Mouse (Mus musculus): ENCODE results near the gene Pygm. TPM values are rescaled to one million over a fixed set of nuclear protein-coding genes. Genes with fewer than 3 reads are reported as not detected.

Gene Pygm
- total RNA-seq, 4 experiments from 2014 or later = 47.6 to 119 (median 92.8) TPM

GRCm38 (mm10) chr19:6445761-6446423, 61.7 kb downstream of the Pygm start:
- DNase-seq = no peak

GRCm38 (mm10) chr19:6446736-6447437, 62.7 kb downstream of the Pygm start:
- peak; percentile 44 for DNase-seq

Small RNAs within 50 kb of the gene (microRNA-seq; reads per million reads assigned to microRNA genes)
- 0.18 to 0.34 reads per million in 2 experiments for gene Mir6989

Other genes starting within 250 kb of the Pygm start
- gene Batf2, start 243.4 kb upstream of the Pygm start, total RNA-seq (2022) = 1 to 10 TPM; 1.4 to 3.5 (median 2.7) TPM
- gene Arl2, start 242.9 kb upstream of the Pygm start, total RNA-seq (2022) = 100 to 1,000 TPM in 2 of 4 experiments, 10 to 100 TPM in 2; 92.7 to 127 (median 112) TPM
- gene Majin, start 200.0 kb upstream of the Pygm start, total RNA-seq (2022) = 1 to 10 TPM; 2.0 to 4.4 (median 3.5) TPM
- gene Gpha2, start 158.0 kb upstream of the Pygm start, total RNA-seq (2022) = 10 to 100 TPM; 23.4 to 37.6 (median 29.4) TPM
- gene Ppp2r5b, start 148.5 kb upstream of the Pygm start, total RNA-seq (2022) = 100 to 1,000 TPM; 103 to 160 (median 124) TPM
- 10 to 100 TPM; 38.6 to 57.9 (median 48.3) TPM for gene Atg2a, start 142.7 kb upstream of the Pygm start, total RNA-seq (2022)
- gene Ehd1, start 107.7 kb upstream of the Pygm start, total RNA-seq (2022) = 100 to 1,000 TPM in 3 of 4 experiments, 10 to 100 TPM in 1; 90.8 to 130 (median 118) TPM
- 10 to 100 TPM; 24.4 to 45.7 (median 38.4) TPM for gene Cdc42bpg, start 77.9 kb upstream of the Pygm start, total RNA-seq (2022)
- 10 to 100 TPM; 53.4 to 67.8 (median 64.5) TPM for gene Men1, start 49.4 kb upstream of the Pygm start, total RNA-seq (2022)
- gene Map4k2, start 43.3 kb upstream of the Pygm start, total RNA-seq (2022) = 10 to 100 TPM; 40.6 to 81.6 (median 61.5) TPM
- 100 to 1,000 TPM; 193 to 274 (median 215) TPM for gene Sf1, start 20.7 kb upstream of the Pygm start, total RNA-seq (2022)
- 10 to 100 TPM; 31.5 to 52.2 (median 34.5) TPM for gene Rasgrp2, start 14.9 kb downstream of the Pygm start, total RNA-seq (2022)
- gene Nrxn2, start 34.3 kb downstream of the Pygm start, total RNA-seq (2022) = 10 to 100 TPM in 3 of 4 experiments, 1 to 10 TPM in 1; 8.8 to 12.5 (median 11.5) TPM
- under 1 TPM in 1 of 4 experiments, not detected in 3; 0.31 TPM for gene Slc22a12, start 158.6 kb downstream of the Pygm start, total RNA-seq (2022)

All from adrenal gland, adult 8-10 months (tissue).